In genomic region chr13:97545971-97546454, GRCm38 (mm10) we compare ENCODE assay signal across 10 mouse cellular contexts.
DNase-seq lines count a peak whose midpoint lies in the region; ATAC-seq and TF ChIP-seq lines count a peak whose summit lies in the region.
"Had no signal": no experiment of that assay in that cellular context is flagged by ENCODE, and none has a peak within 500 bp of the region (broad histone marks: within the 10 kb centered on the region; RNA-seq: fewer than 3 reads in every experiment).

No protein-coding gene starts in this region.

- no peak overlapping the region for H3K4me3 ChIP-seq in heart, embryonic 12.5 days
- H3K4me3 ChIP-seq in C2C12 (ENCODE audit: insufficient read depth, poor library complexity, severe bottlenecking) = no peak overlapping the region
- H3K4me3 ChIP-seq: erythroblast, embryonic 14.5 days; limb, embryonic 15.5 days had no signal

- DNase-seq in heart, adult 8-10 months (ENCODE audit: low spot score) = peak; percentile 47
- DNase-seq in cerebellum, adult 9-10 months = peak; percentile 85
- peak; percentile 57 for DNase-seq in left cerebral cortex, postnatal 4 days
- DNase-seq in kidney, adult 11 months = no peak
- no peak for DNase-seq in frontal cortex, postnatal 36 days (ENCODE audit: low spot score in 2 of 2)
- no peak for DNase-seq in gastrocnemius, postnatal 4 days (ENCODE audit: low spot score in 2 of 2)

- H3ac ChIP-seq in C2C12 (ENCODE audit: control insufficient read depth, insufficient read length, low read depth) = no peak overlapping the region

- H3K79me2 ChIP-seq in C2C12 (ENCODE audit: control insufficient read depth, insufficient read depth) = no peaks in the 10 kb centered on the region

- H3K79me3 ChIP-seq in C2C12 (ENCODE audit: low read depth) = no peaks in the 10 kb centered on the region

- no peak overlapping the region for H3K9ac ChIP-seq in heart, embryonic 12.5 days
- H3K9ac ChIP-seq: limb, embryonic 15.5 days had no signal

- H3K4me2 ChIP-seq in heart, embryonic 12.5 days = no peak overlapping the region
- H3K4me2 ChIP-seq: limb, embryonic 15.5 days had no signal

- WGBS in heart, embryonic 12.5 days = 65% methylated on average over 9 of the region's 9 CpGs

- no peaks in the 10 kb centered on the region for H3K27me3 ChIP-seq in heart, embryonic 12.5 days (replicated peaks)
- H3K27me3 ChIP-seq in C2C12 (ENCODE audit: control insufficient read depth, insufficient read depth, insufficient read length) = no peaks in the 10 kb centered on the region
- H3K27me3 ChIP-seq: limb, embryonic 15.5 days had no signal

- H3K36me3 ChIP-seq in heart, embryonic 12.5 days = no peaks in the 10 kb centered on the region
- H3K36me3 ChIP-seq in C2C12 (ENCODE audit: control insufficient read depth, insufficient read depth) = no peaks in the 10 kb centered on the region
- H3K36me3 ChIP-seq: limb, embryonic 15.5 days had no signal

- H3K9me3 ChIP-seq in heart, embryonic 12.5 days (replicated peaks) = peaks cover 8% of the 10 kb centered on the region; the same call in 1 of the 2 replicates
- H3K9me3 ChIP-seq: limb, embryonic 15.5 days had no signal

- no peak for TF ChIP-seq CTCF in C2C12 (IDR thresholded peaks at IDR 0.05; ENCODE audit: control insufficient read depth, insufficient read depth, insufficient read length)

- no peak for ATAC-seq in heart, embryonic 12.5 days (ENCODE audit: insufficient number of reproducible peaks, low FRiP score)

- H3K4me1 ChIP-seq in heart, embryonic 12.5 days (replicated peaks) = peaks cover 33% of the 10 kb centered on the region

- no peak overlapping the region for H3K27ac ChIP-seq in heart, embryonic 12.5 days (ENCODE audit: poor library complexity, severe bottlenecking)
- H3K27ac ChIP-seq: limb, embryonic 15.5 days had no signal

- intact Hi-C loops in left cerebral cortex, postnatal 4 days (cut with DNase I) = no loop called here

TF ChIP-seq in C2C12, 6 proteins besides CTCF, POLR2A, EP300 and RAD21:
- TF ChIP-seq FOSL1 (IDR thresholded peaks at IDR 0.05; ENCODE audit: insufficient read depth, low read length, poor library complexity, severe bottlenecking) (no peak), MYOG (IDR thresholded peaks at IDR 0.05; ENCODE audit: control insufficient read depth, extremely low read depth, insufficient read length) (no peak), CEBPB (IDR thresholded peaks at IDR 0.05; ENCODE audit: low read depth) (no peak), MYOD1 (IDR thresholded peaks at IDR 0.05; ENCODE audit: control insufficient read depth, insufficient read length, low read depth) (peak; percentile 57), MAX (IDR thresholded peaks at IDR 0.05) (peak; percentile 96), USF1 (IDR thresholded peaks at IDR 0.05; ENCODE audit: low read depth) (peak; percentile 78)

Comparison
In these comparisons a context has a peak if more than half of its experiments do, and no peak if none do; other contexts are left out.
1. DNase-seq: peak in heart, adult 8-10 months (single experiment), cerebellum, adult 9-10 months (single experiment) and left cerebral cortex, postnatal 4 days (single experiment); none in kidney, adult 11 months (single experiment), frontal cortex, postnatal 36 days (0 of 2) and gastrocnemius, postnatal 4 days (0 of 2).